Mouse (Mus musculus) ES-Bruce4 (cell line): Measurements from ENCODE around the gene Syngap1. TPM values are rescaled to one million over a fixed set of nuclear protein-coding genes. Genes with fewer than 3 reads are reported as not detected.

Source experiments
- H3K27ac ChIP-seq: 2 replicates; pipeline ENCODE4 v1.5.1; 2012; ENCODE audit warnings: low read length, inconsistent platforms; ENCODE audit not compliant: insufficient read depth
- H3K27me3 ChIP-seq: 2 replicates; pipeline ENCODE4 v1.6.1; 2012; ENCODE audit warnings: mild to moderate bottlenecking, low read length, inconsistent platforms; ENCODE audit not compliant: control insufficient read depth, poor library complexity, insufficient read depth, severe bottlenecking
- H3K36me3 ChIP-seq: 2 replicates; pipeline ENCODE4 v1.6.1; 2012; ENCODE audit warnings: inconsistent platforms, mild to moderate bottlenecking, low read length, moderate library complexity; ENCODE audit not compliant: control insufficient read depth, poor library complexity, insufficient read depth, severe bottlenecking
- H3K4me1 ChIP-seq: one replicate; pipeline ENCODE4 v1.8.1; 2011; ENCODE audit warnings: low read length; ENCODE audit not compliant: control insufficient read depth, insufficient read depth
- H3K4me3 ChIP-seq: 2 replicates; pipeline ENCODE4 v1.5.1; 2011; ENCODE audit warnings: low read depth, mild to moderate bottlenecking, low read length
- H3K9ac ChIP-seq: 2 replicates; pipeline ENCODE4 v1.6.1; 2012; ENCODE audit warnings: low read depth, mild to moderate bottlenecking, inconsistent platforms; ENCODE audit not compliant: poor library complexity, severe bottlenecking
- H3K9me3 ChIP-seq: replicated peaks from 2 replicates; pipeline ENCODE4 v1.6.1; 2012; ENCODE audit warnings: mild to moderate bottlenecking, low read length, inconsistent platforms; ENCODE audit not compliant: control insufficient read depth, poor library complexity, insufficient read depth, severe bottlenecking
- CTCF ChIP-seq: IDR thresholded peaks from one replicate; pipeline ENCODE4 v1.8.1; 2011; ENCODE audit warnings: low read depth, low read length
- EP300 ChIP-seq: IDR thresholded peaks from 2 replicates; pipeline ENCODE4 v1.6.1; 2011; ENCODE audit warnings: low read depth, low read length; ENCODE audit not compliant: insufficient read depth
- POLR2A ChIP-seq: IDR thresholded peaks from one replicate; pipeline ENCODE4 v1.8.1; 2011; ENCODE audit warnings: low read length; ENCODE audit not compliant: insufficient read depth
- polyA plus RNA-seq: library from polyadenylated mRNA; stranded (reverse); fragments of >200 nt; gene quantifications from 2 replicates; pipeline ENCODE4 v1.2.4, GENCODE M21; 2011; ENCODE audit warnings: low read depth; ENCODE audit not compliant: missing spikeins, insufficient read depth, insufficient read length

Gene Syngap1
- polyA plus RNA-seq, 1 experiment = 23.5 TPM

DNA sequence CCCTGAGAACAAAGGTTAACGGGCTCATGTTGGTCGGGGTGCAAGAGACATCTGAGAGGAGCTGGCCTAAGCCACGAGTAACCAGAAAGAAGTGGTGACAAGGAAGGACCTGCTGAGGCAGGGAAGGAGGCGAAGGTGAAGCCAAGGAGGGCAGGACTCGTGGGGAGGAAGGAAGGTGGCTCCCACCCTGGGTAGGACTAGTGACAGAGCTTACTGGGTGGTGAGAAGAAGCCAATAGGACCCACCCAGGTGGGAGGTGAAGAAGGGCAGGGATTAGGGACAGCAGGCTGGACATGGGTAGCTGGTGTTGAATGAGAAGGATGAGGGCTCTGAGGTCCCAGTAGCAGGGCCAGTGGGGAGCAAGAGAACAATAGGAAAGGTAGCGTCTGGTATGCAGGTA lies 12.1 kb downstream of the Syngap1 start:
- no peak for TF ChIP-seq POLR2A
- TF ChIP-seq CTCF = no peak
- no peak for TF ChIP-seq EP300
- H3K27me3 ChIP-seq = no peaks in the 10 kb centered on the region; the same call in 1 of the 2 replicates
- H3K9me3 ChIP-seq = no peaks in the 10 kb centered on the region
- H3K36me3 ChIP-seq = no peaks in the 10 kb centered on the region
- H3K4me3 ChIP-seq = no peak overlapping the region
- no peak overlapping the region for H3K9ac ChIP-seq
- H3K4me1 ChIP-seq = peaks cover 1% of the 10 kb centered on the region
- no peak overlapping the region for H3K27ac ChIP-seq

- H3K36me3 ChIP-seq = no peaks in the 10 kb centered on the region
- no peak overlapping the region for H3K4me3 ChIP-seq
- no peak for TF ChIP-seq CTCF
- TF ChIP-seq POLR2A = no peak
- TF ChIP-seq EP300 = no peak
- H3K4me1 ChIP-seq = peaks cover 1% of the 10 kb centered on the region
- H3K27me3 ChIP-seq = no peaks in the 10 kb centered on the region; the same call in 1 of the 2 replicates
- no peak overlapping the region for H3K27ac ChIP-seq
- no peaks in the 10 kb centered on the region for H3K9me3 ChIP-seq
- H3K9ac ChIP-seq = no peak overlapping the region
Observed at GRCm38 (mm10) chr17:26953726-26954125, 12.7 kb downstream of the Syngap1 start.

DNA sequence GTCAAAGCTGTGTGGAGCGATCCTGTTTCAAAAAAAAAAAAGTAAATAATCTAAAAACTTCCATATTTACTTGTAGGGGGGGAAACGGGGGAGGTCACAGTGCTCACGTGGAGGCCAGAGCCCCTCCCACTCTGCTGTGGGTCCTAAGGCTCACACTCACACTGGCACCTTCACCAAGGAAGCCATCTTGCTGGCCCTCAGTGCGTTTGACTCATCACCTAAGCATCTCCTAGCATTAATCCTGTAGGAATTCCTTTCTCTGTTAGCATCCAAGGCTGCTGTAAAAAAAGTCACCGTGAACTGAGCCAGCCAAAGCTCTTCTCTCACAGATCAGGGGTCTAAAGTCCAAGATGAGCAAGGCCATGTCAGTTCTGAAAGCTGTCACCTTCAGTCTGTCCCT lies 15.3 kb downstream of the Syngap1 start:
- Histone ChIP-seq H3K27me3 (no peaks in the 10 kb centered on the region), H3K27ac (no peak overlapping the region), H3K9me3 (no peaks in the 10 kb centered on the region), H3K4me3 (no peak overlapping the region), H3K9ac (no peak overlapping the region), H3K4me1 (peaks cover under 1% of the 10 kb centered on the region), H3K36me3 (no peaks in the 10 kb centered on the region)
- TF ChIP-seq POLR2A (no peak), EP300 (no peak), CTCF (no peak)

GRCm38 (mm10) chr17:26956895-26957294 lies 15.8 kb downstream of the Syngap1 start:
- H3K27ac ChIP-seq = no peak overlapping the region
- H3K9ac ChIP-seq = no peak overlapping the region
- TF ChIP-seq EP300 (no peak), POLR2A (no peak), CTCF (no peak)
- no peaks in the 10 kb centered on the region for H3K9me3 ChIP-seq
- H3K27me3 ChIP-seq = no peaks in the 10 kb centered on the region
- H3K4me3 ChIP-seq = no peak overlapping the region
- no peaks in the 10 kb centered on the region for H3K36me3 ChIP-seq
- no peaks in the 10 kb centered on the region for H3K4me1 ChIP-seq

DNA sequence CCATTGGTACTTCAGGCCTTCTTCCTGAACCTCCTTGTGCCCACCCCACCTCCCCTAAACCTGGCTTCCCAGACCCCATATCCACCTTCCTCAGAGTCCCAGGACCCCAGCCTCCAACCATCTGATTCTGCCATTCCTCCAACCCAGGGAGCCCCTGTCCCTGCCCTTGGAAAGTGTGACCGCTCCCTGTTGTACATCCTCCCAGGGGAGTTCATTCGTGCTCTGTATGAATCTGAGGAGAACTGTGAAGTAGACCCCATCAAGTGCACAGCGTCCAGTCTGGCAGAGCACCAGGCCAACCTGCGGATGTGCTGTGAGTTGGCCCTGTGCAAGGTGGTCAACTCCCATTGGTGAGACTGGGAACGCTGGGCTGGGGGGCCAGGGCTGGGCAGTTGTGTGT lies 16.8 kb downstream of the Syngap1 start:
- Histone ChIP-seq H3K27ac (no peak overlapping the region), H3K36me3 (no peaks in the 10 kb centered on the region)

GRCm38 (mm10) chr17:26958880-26959279 lies 17.8 kb downstream of the Syngap1 start:
- H3K27me3 ChIP-seq = no peaks in the 10 kb centered on the region
- no peaks in the 10 kb centered on the region for H3K36me3 ChIP-seq
- no peak overlapping the region for H3K9ac ChIP-seq
- no peak overlapping the region for H3K4me3 ChIP-seq
- H3K27ac ChIP-seq = no peak overlapping the region
- TF ChIP-seq CTCF (peak; percentile 33), POLR2A (no peak)
- H3K9me3 ChIP-seq = no peaks in the 10 kb centered on the region
- no peaks in the 10 kb centered on the region for H3K4me1 ChIP-seq

More for the DNA sequence above, 16.8 kb downstream of the Syngap1 start:
- H3K27me3 ChIP-seq = no peaks in the 10 kb centered on the region
- H3K4me3 ChIP-seq = no peak overlapping the region
- TF ChIP-seq EP300 (no peak), POLR2A (no peak), CTCF (no peak)
- no peaks in the 10 kb centered on the region for H3K9me3 ChIP-seq
- no peak overlapping the region for H3K9ac ChIP-seq
- no peaks in the 10 kb centered on the region for H3K4me1 ChIP-seq
